Mouse (Mus musculus) liver, adult 2 months (tissue): ENCODE results near the gene Blnk. TPM values are rescaled to one million over a fixed set of nuclear protein-coding genes. Genes with fewer than 3 reads are reported as not detected.

Source experiments
- DNase-seq: peaks from one replicate; pipeline ENCODE4 v3.0.0-alpha.2; 2011; ENCODE audit warnings: low read depth, low spot score; ENCODE audit errors: extremely low read depth
- H3K27ac ChIP-seq: fragments of 200-500 bp; replicated peaks from 2 replicates; pipeline ENCODE4 v1.5.1; 2012; ENCODE audit warnings: low read depth, mild to moderate bottlenecking, control low read depth, inconsistent platforms, low read length; ENCODE audit not compliant: insufficient read depth
- H3K27me3 ChIP-seq: fragments of 200-500 bp; 2 replicates; pipeline ENCODE4 v1.6.1; 2012; ENCODE audit warnings: mild to moderate bottlenecking, moderate library complexity, low read length, inconsistent platforms; ENCODE audit not compliant: control insufficient read depth, insufficient read depth
- H3K36me3 ChIP-seq: fragments of 200-500 bp; 2 replicates; pipeline ENCODE4 v1.6.1; 2012; ENCODE audit warnings: low read length, inconsistent platforms; ENCODE audit not compliant: control insufficient read depth, insufficient read depth
- H3K4me1 ChIP-seq: fragments of 200-500 bp; 2 replicates; pipeline ENCODE4 v1.6.1; 2011; ENCODE audit warnings: low read length; ENCODE audit not compliant: control insufficient read depth, insufficient read depth
- H3K4me3 ChIP-seq: fragments of 200-500 bp; 2 replicates; pipeline ENCODE4 v1.5.1; 2011; ENCODE audit warnings: low read depth, mild to moderate bottlenecking, control low read depth, low read length, moderate library complexity; ENCODE audit not compliant: insufficient read depth
- H3K79me2 ChIP-seq: fragments of 200-500 bp; 2 replicates; pipeline ENCODE4 v1.6.1; 2012; ENCODE audit warnings: inconsistent platforms, mild to moderate bottlenecking, low read length, moderate library complexity; ENCODE audit not compliant: control insufficient read depth, insufficient read depth
- H3K9ac ChIP-seq: fragments of 200-500 bp; 2 replicates; pipeline ENCODE4 v1.6.1; 2012; ENCODE audit warnings: low read depth, mild to moderate bottlenecking, control low read depth, inconsistent platforms, low read length
- CTCF ChIP-seq: fragments of 200-500 bp; IDR thresholded peaks from 2 replicates; pipeline ENCODE4 v1.5.1; 2011; ENCODE audit warnings: low read depth, low read length, control low read depth
- POLR2A ChIP-seq: fragments of 200-500 bp; IDR thresholded peaks from 2 replicates; pipeline ENCODE4 v1.6.1; 2011; ENCODE audit warnings: low read length, control low read depth; ENCODE audit not compliant: insufficient read depth; ENCODE audit errors: extremely low read depth
- WGBS: fragments of 180-500 bp; shearing (Covaris S2); methylation state at CpG from one replicate; pipeline ENCODE4 v1.1.7; 2018; 5-methylcytosine and 5-hydroxymethylcytosine counted together
- polyA plus RNA-seq: library from polyadenylated mRNA; depleted of rRNA; stranded (reverse); fragments of >200 nt; gene quantifications from 2 replicates; pipeline ENCODE4 v1.2.3, GENCODE M21; 2012; rRNA removed
- total RNA-seq: library from RNA; depleted of rRNA; stranded (reverse); fragments of >200 nt; gene quantifications from 2 replicates; pipeline ENCODE4 v1.2.3, GENCODE M21; 2014; rRNA removed

Gene Blnk
- total RNA-seq, result 0.74 and 0.87 TPM in 2 replicates
- polyA plus RNA-seq, result 0.32 and 1.1 TPM in 2 replicates

DNA sequence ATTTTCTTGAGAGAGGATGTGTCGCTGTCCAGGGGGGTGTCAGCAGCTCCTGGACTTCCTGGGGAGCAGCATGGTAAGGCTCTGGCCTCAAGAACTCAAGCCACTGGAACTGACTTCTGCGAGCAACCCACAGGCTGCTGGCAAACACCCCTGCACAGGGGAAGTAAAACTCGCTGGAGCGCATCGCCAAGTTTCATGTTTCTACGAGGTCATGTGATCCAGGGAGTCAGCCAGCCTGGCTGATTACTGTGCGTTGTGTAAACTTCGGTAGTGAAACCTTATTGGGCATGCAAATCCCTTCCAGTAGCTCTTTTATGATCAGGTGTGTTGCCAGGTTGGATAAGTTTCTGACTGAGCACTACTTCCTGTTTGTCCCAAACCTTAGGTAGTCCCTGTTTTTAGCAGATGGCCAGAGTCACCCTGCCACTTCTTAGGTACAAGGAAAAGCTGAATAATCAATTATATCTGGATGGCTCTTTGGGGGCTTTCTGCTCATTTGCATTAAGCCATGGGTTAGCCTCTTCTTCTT is at the start of gene Blnk:
Blnk (minus strand) TSS at position 479 of the 529 bp plus-strand sequence.
- TF ChIP-seq CTCF (no peak), POLR2A (peak; percentile 47; the same call in 1 of the 2 replicates)
- H3K4me1 ChIP-seq, result peaks cover 5% of the 10 kb centered on the region; the same call in 1 of the 2 replicates
- H3K27ac ChIP-seq, result peak within 1 kb of the TSS; percentile 48
- no peaks in the 10 kb centered on the region for H3K27me3 ChIP-seq
- H3K79me2 ChIP-seq, result no peaks in the 10 kb centered on the region
- H3K4me3 ChIP-seq, result peak within 1 kb of the TSS; percentile 6; the same call in 1 of the 2 replicates
- 22% methylated on average over 8 of the region's 8 CpGs for WGBS
- peak; percentile 90 for DNase-seq
- peak within 1 kb of the TSS; percentile 12; the same call in 1 of the 2 replicates for H3K9ac ChIP-seq
- H3K36me3 ChIP-seq, result no peaks in the 10 kb centered on the region

DNA sequence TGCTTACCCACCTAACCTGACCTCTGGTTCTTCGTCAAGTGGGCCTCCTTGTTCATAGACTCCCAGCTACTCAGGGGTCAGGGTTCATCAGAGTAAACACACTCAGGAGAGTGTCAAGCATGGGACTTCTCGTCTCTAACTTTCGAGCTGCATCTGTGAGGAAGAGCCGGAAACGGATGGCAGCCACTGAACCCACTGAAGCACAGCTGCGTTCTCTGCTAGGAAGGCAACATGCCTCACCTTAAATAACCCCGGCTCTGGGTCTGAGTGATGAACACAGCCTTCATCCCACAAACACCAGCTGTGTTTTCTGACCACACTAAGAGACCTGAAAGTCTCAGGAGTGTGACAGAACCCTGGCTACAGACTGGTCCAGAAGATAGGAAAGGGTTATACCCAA is 44.8 kb upstream of the Blnk start:
- TF ChIP-seq POLR2A (no peak), CTCF (no peak)
- WGBS, result 75% methylated on average over 7 of the region's 7 CpGs

DNA sequence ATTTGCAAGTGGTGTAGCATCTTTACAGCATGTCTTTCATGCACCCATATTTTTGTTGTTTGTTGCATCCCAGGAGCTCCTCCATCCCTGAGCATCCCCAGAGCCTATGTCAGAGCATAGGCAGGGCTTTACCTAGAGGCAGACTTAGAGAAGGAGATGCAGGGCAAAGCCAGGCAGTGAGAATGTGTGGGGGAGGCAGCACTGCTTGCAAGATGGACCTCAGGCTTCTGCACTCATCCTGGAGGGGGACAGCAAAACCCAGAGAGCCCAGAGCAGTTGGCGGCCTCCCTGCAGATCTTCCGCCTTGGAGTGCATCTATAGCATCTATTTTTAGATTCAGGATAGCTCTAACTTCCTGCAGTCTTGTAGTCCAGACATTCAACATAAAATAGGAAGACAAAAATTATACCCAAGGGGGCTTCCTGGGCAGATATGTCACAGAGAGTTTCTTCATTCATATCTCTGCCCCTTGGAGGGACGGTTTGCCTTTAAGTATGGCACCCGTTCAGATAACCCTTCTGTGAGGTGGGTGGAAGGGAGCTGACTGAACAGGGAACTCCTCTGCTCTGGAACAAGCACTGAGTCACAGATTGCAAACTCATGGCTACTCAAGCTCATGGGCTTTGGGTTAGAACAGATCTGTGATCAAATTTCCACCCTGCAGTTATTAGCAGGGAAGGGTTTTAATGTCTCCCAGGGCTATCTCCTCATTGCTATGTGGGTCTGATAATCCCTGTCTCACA is 41.6 kb upstream of the Blnk start:
- TF ChIP-seq POLR2A, result no peak
- no peak for TF ChIP-seq CTCF
- H3K9ac ChIP-seq, result no peak overlapping the region
- no peaks in the 10 kb centered on the region for H3K4me1 ChIP-seq
- 73% methylated on average over 4 of the region's 4 CpGs for WGBS
- no peaks in the 10 kb centered on the region for H3K27me3 ChIP-seq
- no peaks in the 10 kb centered on the region for H3K79me2 ChIP-seq
- no peak overlapping the region for H3K4me3 ChIP-seq
- DNase-seq, result no peak
- H3K36me3 ChIP-seq, result no peaks in the 10 kb centered on the region
- no peak overlapping the region for H3K27ac ChIP-seq

More for the DNA sequence above, 44.8 kb upstream of the Blnk start:
- no peaks in the 10 kb centered on the region for H3K27me3 ChIP-seq
- H3K4me3 ChIP-seq, result no peak overlapping the region
- no peaks in the 10 kb centered on the region for H3K36me3 ChIP-seq
- H3K4me1 ChIP-seq, result no peaks in the 10 kb centered on the region
- H3K27ac ChIP-seq, result no peak overlapping the region
- DNase-seq, result no peak
- H3K9ac ChIP-seq, result no peak overlapping the region
- H3K79me2 ChIP-seq, result no peaks in the 10 kb centered on the region

DNA sequence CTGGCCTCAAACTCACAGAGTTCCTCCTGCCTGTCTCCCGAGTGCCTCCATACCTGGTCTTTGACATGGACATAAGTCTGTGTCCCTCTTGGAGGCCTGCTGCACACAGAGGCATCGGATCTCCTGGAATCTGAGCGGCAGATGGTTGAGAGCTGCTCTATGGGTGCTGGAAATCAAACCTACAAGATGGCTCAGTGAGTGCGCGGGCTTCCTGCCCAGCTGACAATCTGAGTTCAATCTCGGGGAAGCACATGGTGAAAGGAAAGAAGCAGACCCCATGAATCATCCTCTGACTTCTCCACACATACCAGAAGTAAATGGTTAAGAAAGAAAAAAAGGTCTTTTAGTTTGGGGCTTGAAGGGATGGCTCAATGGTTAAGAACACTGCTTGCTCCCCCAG is 37.5 kb upstream of the Blnk start:
- TF ChIP-seq CTCF, result no peak
- TF ChIP-seq POLR2A, result no peak
- 77% methylated on average over 6 of the region's 6 CpGs for WGBS
- Histone ChIP-seq H3K27me3 (no peaks in the 10 kb centered on the region), H3K36me3 (no peaks in the 10 kb centered on the region), H3K4me3 (no peak overlapping the region), H3K9ac (no peak overlapping the region), H3K79me2 (no peaks in the 10 kb centered on the region), H3K27ac (no peak overlapping the region), H3K4me1 (no peaks in the 10 kb centered on the region)
- DNase-seq, result no peak

DNA sequence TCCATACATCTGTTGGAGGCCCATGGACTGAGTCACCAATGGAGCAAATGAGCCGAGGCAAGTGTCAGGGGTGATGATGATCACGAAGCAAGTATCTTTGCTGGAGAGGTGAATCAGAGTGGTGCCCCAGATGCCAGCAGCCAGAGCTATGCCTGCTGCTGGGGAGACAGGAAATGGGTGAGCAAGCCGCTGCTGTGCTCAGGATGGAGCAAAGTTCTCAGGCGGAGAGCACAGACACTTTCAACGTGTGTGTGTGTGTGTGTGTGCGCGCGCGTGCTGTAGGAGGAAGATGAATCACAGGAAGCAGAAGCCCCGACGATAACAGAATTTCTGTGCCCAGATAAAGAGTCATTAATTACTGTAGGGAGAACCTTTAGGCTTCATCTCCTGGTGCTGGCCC is 36.7 kb upstream of the Blnk start:
- H3K79me2 ChIP-seq, result no peaks in the 10 kb centered on the region
- no peaks in the 10 kb centered on the region for H3K4me1 ChIP-seq
- H3K36me3 ChIP-seq, result no peaks in the 10 kb centered on the region
- no peak overlapping the region for H3K27ac ChIP-seq
- no peaks in the 10 kb centered on the region for H3K27me3 ChIP-seq
- WGBS, result 73% methylated on average over 11 of the region's 11 CpGs
- H3K9ac ChIP-seq, result no peak overlapping the region
- DNase-seq, result no peak
- no peak for TF ChIP-seq CTCF
- TF ChIP-seq POLR2A, result no peak
- H3K4me3 ChIP-seq, result no peak overlapping the region

DNA sequence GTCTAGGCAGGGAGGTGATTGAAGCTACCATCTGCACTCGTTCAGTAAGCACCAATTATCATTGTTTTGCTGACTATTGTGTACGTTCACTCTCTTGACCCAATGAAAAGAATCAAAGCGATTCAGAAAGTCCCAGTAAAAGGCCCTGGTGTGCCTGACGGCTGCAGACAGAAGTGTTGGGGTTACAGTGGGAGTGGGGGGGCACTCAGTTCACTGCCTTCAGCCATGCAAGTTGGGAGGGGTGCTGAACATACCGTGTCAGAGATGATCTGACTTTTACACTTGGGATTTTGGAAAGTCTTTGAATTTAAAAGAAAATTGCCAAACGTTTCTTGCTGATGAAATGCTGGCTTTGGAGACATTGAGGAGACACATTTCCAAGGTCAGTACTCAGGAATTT is 35.8 kb upstream of the Blnk start:
- Histone ChIP-seq H3K4me3 (no peak overlapping the region), H3K4me1 (no peaks in the 10 kb centered on the region), H3K27me3 (no peaks in the 10 kb centered on the region), H3K27ac (no peak overlapping the region), H3K36me3 (no peaks in the 10 kb centered on the region), H3K79me2 (no peaks in the 10 kb centered on the region), H3K9ac (no peak overlapping the region)
- DNase-seq, result no peak
- WGBS, result 77% methylated on average over 6 of the region's 6 CpGs
- no peak for TF ChIP-seq CTCF
